Mouse (Mus musculus): ENCODE results near the gene Lats1. TPM values are rescaled to one million over a fixed set of nuclear protein-coding genes. Genes with fewer than 3 reads are reported as not detected.
"Not testable (repeated sequence)": the region's sequence is repeated elsewhere in the genome, so short reads cannot be mapped to it uniquely, and the experiment has no call there.

Gene Lats1
- polyA plus RNA-seq, 1 experiment from 2014 or later: 17.2 TPM

DNA sequence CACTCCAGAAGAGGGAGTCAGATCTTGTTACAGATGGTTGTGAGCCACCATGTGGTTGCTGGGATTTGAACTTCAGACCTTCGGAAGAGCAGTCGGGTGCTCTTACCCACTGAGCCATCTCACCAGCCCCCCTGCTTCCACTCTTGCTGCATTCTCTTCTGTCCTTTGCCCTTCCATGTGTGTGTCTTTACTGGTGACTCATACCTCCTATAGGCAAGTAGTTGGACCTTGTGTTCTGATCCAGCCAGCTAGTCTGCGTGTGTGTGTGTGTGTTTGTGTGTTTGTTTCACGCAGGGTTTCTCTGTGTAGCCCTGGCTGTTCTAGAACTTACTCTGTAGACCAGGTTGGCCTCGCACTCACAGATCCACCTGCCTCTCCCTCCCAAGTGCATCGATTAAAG lies 64.5 kb downstream of the Lats1 start:
- not testable (repeated sequence) for H3K4me1 ChIP-seq (ENCODE audit: control insufficient read depth, insufficient read depth, low read length); H3K4me3 ChIP-seq (ENCODE audit: low read length); H3K9me3 ChIP-seq (ENCODE audit: control insufficient read depth, low read length); H3K4me2 ChIP-seq (replicated peaks; ENCODE audit: low read depth, low read length); H3K27me3 ChIP-seq (ENCODE audit: control insufficient read depth, insufficient read depth, low read length); H3K27ac ChIP-seq (ENCODE audit: low read depth, low read length); ATAC-seq (ENCODE audit: low FRiP score, low TSS enrichment); H3K9ac ChIP-seq (ENCODE audit: low read depth, low read length)
- 97% methylated on average over 6 of the region's 6 CpGs for WGBS
- H3K36me3 ChIP-seq (ENCODE audit: control insufficient read depth, insufficient read depth, low read length): peaks cover 67% of the 10 kb centered on the region

DNA sequence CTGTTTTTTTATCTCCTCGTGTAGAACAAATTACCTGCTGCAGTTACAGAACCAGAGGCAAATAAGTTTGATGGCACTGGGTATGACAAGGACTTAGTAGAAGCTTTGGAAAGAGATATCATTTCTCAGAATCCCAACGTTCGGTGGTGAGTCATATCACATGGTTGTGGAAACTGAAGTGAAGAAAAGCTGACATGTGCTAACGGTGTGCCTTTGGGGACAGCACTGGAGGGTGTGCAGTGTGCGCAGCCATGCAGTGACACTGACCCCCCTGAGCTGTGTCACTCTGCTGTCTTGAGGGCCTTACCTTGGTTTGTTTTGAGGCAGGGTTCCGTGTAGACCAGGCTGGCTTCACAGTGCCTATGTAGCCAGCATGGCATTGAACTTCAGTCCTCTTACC lies 67.7 kb downstream of the Lats1 start:
- H3K4me2 ChIP-seq (replicated peaks; ENCODE audit: low read depth, low read length): no peak overlapping the region
- H3K4me1 ChIP-seq (ENCODE audit: control insufficient read depth, insufficient read depth, low read length): no peaks in the 10 kb centered on the region
- peaks cover 70% of the 10 kb centered on the region for H3K36me3 ChIP-seq (ENCODE audit: control insufficient read depth, insufficient read depth, low read length)
- no peak overlapping the region for H3K9ac ChIP-seq (ENCODE audit: low read depth, low read length)
- 94% methylated on average over 6 of the region's 6 CpGs for WGBS
- no peaks in the 10 kb centered on the region for H3K9me3 ChIP-seq (ENCODE audit: control insufficient read depth, low read length)
- no peak overlapping the region for H3K4me3 ChIP-seq (ENCODE audit: low read length)
- H3K27me3 ChIP-seq (ENCODE audit: control insufficient read depth, insufficient read depth, low read length): no peaks in the 10 kb centered on the region
- H3K27ac ChIP-seq (ENCODE audit: low read depth, low read length): no peak overlapping the region
- ATAC-seq (ENCODE audit: low FRiP score, low TSS enrichment): no peak

DNA sequence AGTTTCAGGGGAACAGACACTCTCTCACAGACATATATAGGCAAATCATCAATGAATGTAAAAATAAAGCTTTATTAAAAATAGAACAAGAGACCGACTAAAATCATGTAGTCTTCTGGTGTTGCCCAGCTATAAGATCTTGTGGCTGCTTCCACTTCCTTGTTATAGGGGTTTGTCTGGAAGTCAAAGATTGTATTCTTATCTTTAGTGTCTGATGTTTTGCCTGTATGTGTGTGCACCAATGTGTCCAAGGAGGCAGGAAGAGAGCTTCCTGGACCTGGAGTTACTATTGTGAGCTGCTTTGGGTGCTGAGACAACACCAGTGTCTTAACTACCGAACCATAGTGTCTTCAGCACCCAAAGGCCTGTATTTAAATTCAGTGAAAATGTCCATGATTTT lies 76.5 kb downstream of the Lats1 start:
- H3K4me1 ChIP-seq (ENCODE audit: control insufficient read depth, insufficient read depth, low read length): no peaks in the 10 kb centered on the region
- 96% methylated on average over 2 of the region's 2 CpGs for WGBS
- no peak overlapping the region for H3K4me2 ChIP-seq (replicated peaks; ENCODE audit: low read depth, low read length)
- no peak overlapping the region for H3K9ac ChIP-seq (ENCODE audit: low read depth, low read length)
- H3K4me3 ChIP-seq (ENCODE audit: low read length): no peak overlapping the region
- H3K27me3 ChIP-seq (ENCODE audit: control insufficient read depth, insufficient read depth, low read length): no peaks in the 10 kb centered on the region
- peaks cover 65% of the 10 kb centered on the region for H3K36me3 ChIP-seq (ENCODE audit: control insufficient read depth, insufficient read depth, low read length)
- no peaks in the 10 kb centered on the region for H3K9me3 ChIP-seq (ENCODE audit: control insufficient read depth, low read length)
- no peak for ATAC-seq (ENCODE audit: low FRiP score, low TSS enrichment)
- H3K27ac ChIP-seq (ENCODE audit: low read depth, low read length): no peak overlapping the region

Other genes with a start within 250 kb of the Lats1 start
- 0.83 and 3.7 TPM in 2 replicates for gene Ulbp1, start 207.6 kb upstream of the Lats1 start, polyA plus RNA-seq (2014; fragmentation: Nextera tagmentation; extraction: Ambion mirVana)
- gene Lrp11, start 91.4 kb upstream of the Lats1 start, polyA plus RNA-seq (2014; fragmentation: Nextera tagmentation; extraction: Ambion mirVana): 1.2 TPM in 2 replicates
- 70.1 and 71.3 TPM in 2 replicates for gene Nup43, start 13.7 kb upstream of the Lats1 start, polyA plus RNA-seq (2014; fragmentation: Nextera tagmentation; extraction: Ambion mirVana)
- gene Pcmt1, start 78 bp upstream of the Lats1 start, polyA plus RNA-seq (2014; fragmentation: Nextera tagmentation; extraction: Ambion mirVana): 109 TPM in 2 replicates
- 49.4 and 63.7 TPM in 2 replicates for gene Katna1, start 44.8 kb downstream of the Lats1 start, polyA plus RNA-seq (2014; fragmentation: Nextera tagmentation; extraction: Ambion mirVana)
- gene Ginm1, start 111.6 kb downstream of the Lats1 start, polyA plus RNA-seq (2014; fragmentation: Nextera tagmentation; extraction: Ambion mirVana): 74.1 and 84.3 TPM in 2 replicates
- gene Ppil4, start 111.7 kb downstream of the Lats1 start, polyA plus RNA-seq (2014; fragmentation: Nextera tagmentation; extraction: Ambion mirVana): 36.9 and 40.8 TPM in 2 replicates
- 0.16 and 0.18 TPM in 2 replicates for gene Zc3h12d, start 151.3 kb downstream of the Lats1 start, polyA plus RNA-seq (2014; fragmentation: Nextera tagmentation; extraction: Ambion mirVana)